In the genomic region with DNA sequence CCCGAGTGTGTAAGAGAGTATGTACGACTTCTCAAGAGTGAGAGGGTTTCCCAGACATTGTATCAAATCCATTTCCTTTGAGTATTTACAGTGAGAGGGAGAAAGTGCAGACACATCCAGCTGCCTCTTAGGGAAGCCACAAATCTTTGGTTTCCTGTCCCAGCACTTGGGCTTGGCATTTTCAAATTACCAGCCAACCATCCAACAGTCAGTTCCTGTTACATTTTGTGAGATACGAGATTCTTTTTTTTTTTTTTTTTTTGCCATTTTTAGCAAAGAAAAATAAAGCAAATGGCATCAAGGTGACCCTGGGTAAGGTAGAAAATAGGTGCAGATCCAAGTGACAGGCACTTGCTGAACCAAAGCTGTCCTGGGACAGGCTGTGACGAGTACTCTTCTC, we compare ENCODE assay signal across 11 mouse cellular contexts. TPM values are rescaled to one million over a fixed set of nuclear protein-coding genes. Genes with fewer than 3 reads are reported as not detected.
DNase-seq lines count a peak whose midpoint lies in the region; ATAC-seq and TF ChIP-seq lines count a peak whose summit lies in the region.
"Had no signal": no experiment of that assay in that cellular context is flagged by ENCODE, and none has a peak within 500 bp of the region (broad histone marks: within the 10 kb centered on the region; RNA-seq: fewer than 3 reads in every experiment).

No protein-coding gene starts in this region.

- H3K36me3 ChIP-seq in heart, postnatal 0 days (replicated peaks; ENCODE audit: control insufficient read depth, insufficient read depth, low read length), result no peaks in the 10 kb centered on the region
- H3K36me3 ChIP-seq in lung, embryonic 14.5 days (ENCODE audit: insufficient read depth), result no peaks in the 10 kb centered on the region
- no peaks in the 10 kb centered on the region for H3K36me3 ChIP-seq in stomach, postnatal 0 days (ENCODE audit: control insufficient read depth, insufficient read depth, low read length)
- H3K36me3 ChIP-seq: midbrain, embryonic 10.5 days; neural tube, embryonic 12.5 days; stomach, embryonic 15.5 days had no signal

- H3K27ac ChIP-seq in heart, postnatal 0 days (ENCODE audit: low read depth), result peak overlapping the region; percentile 86
- peak overlapping the region; percentile 60 for H3K27ac ChIP-seq in lung, embryonic 14.5 days (ENCODE audit: low read depth)
- no peak overlapping the region for H3K27ac ChIP-seq in stomach, postnatal 0 days (replicated peaks)
- H3K27ac ChIP-seq: midbrain, embryonic 10.5 days; stomach, embryonic 15.5 days had no signal

- H3K9me3 ChIP-seq in heart, postnatal 0 days (replicated peaks; ENCODE audit: control insufficient read depth, low read length), result peaks cover 5% of the 10 kb centered on the region
- peaks cover 8% of the 10 kb centered on the region; the same call in 1 of the 2 replicates for H3K9me3 ChIP-seq in lung, embryonic 14.5 days (ENCODE audit: low read depth, low read length)
- no peaks in the 10 kb centered on the region for H3K9me3 ChIP-seq in stomach, postnatal 0 days (ENCODE audit: control insufficient read depth, low read length)
- H3K9me3 ChIP-seq: midbrain, embryonic 10.5 days; neural tube, embryonic 12.5 days; stomach, embryonic 15.5 days had no signal

- TF ChIP-seq CTCF in heart, postnatal 0 days (IDR thresholded peaks at IDR 0.05; ENCODE audit: low read depth), result no peak
- no peak for TF ChIP-seq CTCF in lung, embryonic 14.5 days (IDR thresholded peaks at IDR 0.05; ENCODE audit: low read depth)
- no peak for TF ChIP-seq CTCF in stomach, postnatal 0 days (IDR thresholded peaks at IDR 0.05; ENCODE audit: low read depth)

- DNase-seq in heart, postnatal 0 days (ENCODE audit: low spot score), result no peak
- no peak for DNase-seq in heart, postnatal 14 days
- DNase-seq in lung, embryonic 14.5 days, result no peak
- no peak for DNase-seq in lung, adult 18-20 months
- DNase-seq in stomach, postnatal 0 days (ENCODE audit: low spot score), result no peak
- DNase-seq: kidney, adult 9 months had no signal

- no peak overlapping the region for H3K4me3 ChIP-seq in heart, postnatal 0 days (ENCODE audit: low read depth, low read length)
- H3K4me3 ChIP-seq in lung, embryonic 14.5 days (ENCODE audit: low read depth, low read length), result no peak overlapping the region
- H3K4me3 ChIP-seq in stomach, postnatal 0 days (ENCODE audit: low read depth, low read length), result no peak overlapping the region
- H3K4me3 ChIP-seq: midbrain, embryonic 10.5 days; neural tube, embryonic 12.5 days; stomach, embryonic 15.5 days had no signal

- no peaks in the 10 kb centered on the region for H3K27me3 ChIP-seq in heart, postnatal 0 days (ENCODE audit: control insufficient read depth, insufficient read depth, low read length)
- H3K27me3 ChIP-seq in lung, embryonic 14.5 days (ENCODE audit: insufficient read depth, low read length), result no peaks in the 10 kb centered on the region
- H3K27me3 ChIP-seq in stomach, postnatal 0 days (ENCODE audit: control insufficient read depth, insufficient read depth, low read length), result no peaks in the 10 kb centered on the region
- H3K27me3 ChIP-seq: neural tube, embryonic 12.5 days; stomach, embryonic 15.5 days had no signal

- intact Hi-C loops in heart, postnatal 14 days (cut with DNase I), result no loop called here

- no peak overlapping the region for H3K4me2 ChIP-seq in heart, postnatal 0 days (ENCODE audit: low read depth, low read length)
- H3K4me2 ChIP-seq in lung, embryonic 14.5 days, result no peak overlapping the region
- no peak overlapping the region for H3K4me2 ChIP-seq in stomach, postnatal 0 days (replicated peaks; ENCODE audit: low read depth)
- H3K4me2 ChIP-seq: stomach, embryonic 15.5 days had no signal

- H3K9ac ChIP-seq in heart, postnatal 0 days (replicated peaks; ENCODE audit: low read depth, low read length), result no peak overlapping the region
- H3K9ac ChIP-seq in lung, embryonic 14.5 days, result no peak overlapping the region
- H3K9ac ChIP-seq in stomach, postnatal 0 days (ENCODE audit: low read length), result no peak overlapping the region
- H3K9ac ChIP-seq: neural tube, embryonic 12.5 days; stomach, embryonic 15.5 days had no signal

- no peak for TF ChIP-seq EP300 in heart, postnatal 0 days (IDR thresholded peaks at IDR 0.05; ENCODE audit: low read depth)
- TF ChIP-seq EP300 in stomach, postnatal 0 days (optimal IDR thresholded peaks at IDR 0.05), result no peak

- no peak for ATAC-seq in heart, postnatal 0 days (ENCODE audit: insufficient read depth, low read depth)
- no peak for ATAC-seq in lung, embryonic 14.5 days (ENCODE audit: insufficient read depth)
- ATAC-seq in activated CD4-positive, CD25-positive, alpha-beta regulatory T cell, adult 4 months, result peak; percentile 45
- peak; percentile 38 for ATAC-seq in megakaryocyte, adult 5-6 weeks (ENCODE audit: poor library complexity, severe bottlenecking)
- no peak for ATAC-seq in stomach, postnatal 0 days (ENCODE audit: low FRiP score, low TSS enrichment)

- WGBS in heart, postnatal 0 days, result 47% methylated on average over 4 of the region's 4 CpGs
- 52% methylated on average over 4 of the region's 4 CpGs for WGBS in lung, embryonic 14.5 days
- WGBS in stomach, postnatal 0 days, result 59% methylated on average over 4 of the region's 4 CpGs

- H3K4me1 ChIP-seq in heart, postnatal 0 days (ENCODE audit: control insufficient read depth, insufficient read depth), result peaks cover 38% of the 10 kb centered on the region
- H3K4me1 ChIP-seq in lung, embryonic 14.5 days (ENCODE audit: insufficient read depth), result peaks cover 22% of the 10 kb centered on the region
- H3K4me1 ChIP-seq in stomach, postnatal 0 days (replicated peaks; ENCODE audit: control insufficient read depth, insufficient read depth), result no peaks in the 10 kb centered on the region

RNA-seq across cellular contexts. Expression of a gene that starts 9.2 kb away (rescaled TPM):
- total RNA-seq in heart, postnatal 0 days (2014; rRNA removed; ENCODE audit: low replicate concordance), result 510 and 558 TPM in 2 replicates
- polyA plus RNA-seq in heart, postnatal 0 days (2015; fragmentation: Nextera tagmentation; extraction: Ambion mirVana), result 41.0 and 42.6 TPM in 2 replicates
- 100 to 1,000 TPM; 496 to 513 TPM for total RNA-seq in heart, postnatal 14 days (2021)
- polyA plus RNA-seq in lung, embryonic 14.5 days (2014; fragmentation: Nextera tagmentation; extraction: Ambion mirVana), result 2.4 and 3.6 TPM in 2 replicates
- 10 to 100 TPM; 17.5 to 20.6 TPM for polyA plus RNA-seq in activated CD4-positive, CD25-positive, alpha-beta regulatory T cell, adult 4 months (2017; shearing (Covaris generic))
- 104 and 127 TPM in 2 replicates for total RNA-seq in megakaryocyte, adult 5-6 weeks (2015)
- 35.5 and 46.3 TPM in 2 replicates for total RNA-seq in megakaryocyte, adult 5-6 weeks (2017)
- polyA plus RNA-seq in stomach, postnatal 0 days (2015; fragmentation: Nextera tagmentation; extraction: Ambion mirVana), result 26.6 and 30.2 TPM in 2 replicates

Comparison
In these comparisons a context has a peak if more than half of its experiments do, and no peak if none do; other contexts are left out.
1. ATAC-seq: peak in activated CD4-positive, CD25-positive, alpha-beta regulatory T cell, adult 4 months (single experiment) and megakaryocyte, adult 5-6 weeks (single experiment); none in heart, postnatal 0 days (single experiment), lung, embryonic 14.5 days (single experiment) and stomach, postnatal 0 days (single experiment).